Mouse (Mus musculus) kidney, postnatal 0 days (tissue): Measurements from ENCODE around the gene Ihh. TPM values are rescaled to one million over a fixed set of nuclear protein-coding genes. Genes with fewer than 3 reads are reported as not detected.
A peak's percentile ranks its signal among the peaks of the same experiment; 100 is the strongest.

Experiments used
- ATAC-seq: fragments of 200-750 bp; cut with Nextera tagmentation; replicated peaks from 2 replicates; pipeline ENCODE4 v1.8.0; 2017; ENCODE audit warnings: low read depth, moderate number of reproducible peaks, moderate TSS enrichment, moderate library complexity; ENCODE audit not compliant: low FRiP score
- DNase-seq: peaks from one replicate; pipeline ENCODE4 v3.0.0-alpha.2; 2016; ENCODE audit warnings: low spot score
- H3K27ac ChIP-seq: fragments of 300-500 bp; sonication (generic); 2 replicates; pipeline ENCODE4 v1.5.1; 2014; ENCODE audit warnings: mild to moderate bottlenecking
- H3K27me3 ChIP-seq: fragments of 300-500 bp; sonication (generic); 2 replicates; pipeline ENCODE4 v1.6.1; 2014; ENCODE audit warnings: low read length, mixed read lengths; ENCODE audit not compliant: insufficient read depth
- H3K36me3 ChIP-seq: fragments of 300-500 bp; sonication (generic); 2 replicates; pipeline ENCODE4 v1.6.1; 2014; ENCODE audit warnings: low read length, mixed read lengths; ENCODE audit not compliant: insufficient read depth
- H3K4me1 ChIP-seq: fragments of 300-500 bp; sonication (generic); replicated peaks from 2 replicates; pipeline ENCODE4 v1.6.1; 2014; ENCODE audit warnings: antibody characterized with exemption, low read length, mixed read lengths; ENCODE audit not compliant: insufficient read depth
- H3K4me2 ChIP-seq: fragments of 300-500 bp; sonication (generic); 2 replicates; pipeline ENCODE4 v1.6.1; 2014; ENCODE audit warnings: mild to moderate bottlenecking, low read length, moderate library complexity, mixed read lengths
- H3K4me3 ChIP-seq: fragments of 300-500 bp; sonication (generic); replicated peaks from 2 replicates; pipeline ENCODE4 v1.5.1; 2014; ENCODE audit warnings: low read depth, low read length
- H3K9ac ChIP-seq: fragments of 300-500 bp; sonication (generic); 2 replicates; pipeline ENCODE4 v1.6.1; 2014; ENCODE audit warnings: low read depth, low read length
- H3K9me3 ChIP-seq: fragments of 300-500 bp; sonication (generic); replicated peaks from 2 replicates; pipeline ENCODE4 v1.6.1; 2016; ENCODE audit warnings: low read length, inconsistent platforms, mixed read lengths
- CTCF ChIP-seq: IDR thresholded peaks from 2 replicates; pipeline ENCODE4 v1.5.1; 2016; ENCODE audit warnings: antibody characterized with exemption, low read depth, mild to moderate bottlenecking, moderate library complexity
- WGBS: fragments of 180-500 bp; shearing (Covaris S2); extraction: QIAGEN DNeasy Blood & Tissue Kit; methylation state at CpG from one replicate; pipeline ENCODE4 v1.1.7; 2014; 5-methylcytosine and 5-hydroxymethylcytosine counted together
- polyA plus RNA-seq: library from polyadenylated mRNA; unstranded; fragments of >200 nt; fragmentation: Nextera tagmentation; extraction: Ambion mirVana; gene quantifications from 2 replicates; pipeline ENCODE4 v1.2.1, GENCODE M21; 2015

Gene Ihh
- 6.3 and 6.9 TPM in 2 replicates for polyA plus RNA-seq

DNA sequence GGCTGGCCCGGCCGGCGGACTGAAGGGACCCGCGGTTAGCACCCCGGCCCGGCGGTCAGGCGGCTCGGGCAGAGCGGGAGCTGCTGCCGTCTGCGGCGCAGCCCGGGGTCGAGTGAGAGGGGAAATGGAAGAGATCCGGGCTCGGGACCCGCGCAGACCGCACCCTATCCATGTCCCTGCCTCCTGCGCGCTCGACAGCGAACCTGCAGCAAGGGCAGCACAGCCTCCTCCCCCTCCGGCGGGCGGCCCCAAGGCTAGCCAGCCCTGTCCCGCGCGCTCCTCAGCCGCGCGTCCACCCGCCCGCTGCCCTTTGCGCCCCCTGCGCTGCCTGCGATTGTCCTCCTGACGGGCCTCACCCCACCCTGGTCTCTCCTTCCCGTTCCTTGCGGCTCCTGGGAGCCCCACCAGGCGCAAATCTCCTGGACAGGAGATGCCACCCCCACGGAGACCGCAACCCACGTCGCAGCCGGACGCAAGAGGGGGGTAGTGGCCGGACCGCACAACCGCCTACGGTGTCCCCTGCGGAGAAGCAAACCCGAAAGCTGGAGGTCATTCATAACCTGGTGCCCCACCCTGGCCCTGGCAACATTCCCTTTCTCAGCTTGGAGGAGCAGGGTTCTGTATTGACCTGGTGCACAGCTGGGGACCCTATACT, at the start of gene Ihh:
TSS of gene Ihh (minus strand) at position 117 of the 655 bp plus-strand sequence.
- H3K27me3 ChIP-seq, result peaks cover 79% of the 10 kb centered on the region
- peak within 1 kb of the TSS; percentile 45 for H3K9ac ChIP-seq
- peak; percentile 70 for ATAC-seq
- WGBS, result 1% methylated on average over 47 of the region's 55 CpGs
- peaks cover 17% of the 10 kb centered on the region; the same call in 1 of the 2 replicates for H3K4me1 ChIP-seq
- peak within 1 kb of the TSS; percentile 42 for H3K4me3 ChIP-seq
- no peaks in the 10 kb centered on the region for H3K9me3 ChIP-seq
- peak within 1 kb of the TSS; percentile 60 for H3K27ac ChIP-seq
- DNase-seq, result no peak
- H3K4me2 ChIP-seq, result peak within 1 kb of the TSS; percentile 63
- H3K36me3 ChIP-seq, result no peaks in the 10 kb centered on the region
- no peak for TF ChIP-seq CTCF

GRCm38 (mm10) chr1:75001183-75001582, 49.7 kb upstream of the Ihh start:
- no peak for TF ChIP-seq CTCF
- Histone ChIP-seq H3K27ac (no peak overlapping the region), H3K27me3 (no peaks in the 10 kb centered on the region), H3K36me3 (no peaks in the 10 kb centered on the region), H3K9ac (no peak overlapping the region), H3K4me2 (no peak overlapping the region), H3K4me3 (no peak overlapping the region), H3K9me3 (no peaks in the 10 kb centered on the region), H3K4me1 (no peaks in the 10 kb centered on the region)
- WGBS, result 58% methylated on average over 6 of the region's 6 CpGs
- ATAC-seq, result no peak
- no peak for DNase-seq

DNA sequence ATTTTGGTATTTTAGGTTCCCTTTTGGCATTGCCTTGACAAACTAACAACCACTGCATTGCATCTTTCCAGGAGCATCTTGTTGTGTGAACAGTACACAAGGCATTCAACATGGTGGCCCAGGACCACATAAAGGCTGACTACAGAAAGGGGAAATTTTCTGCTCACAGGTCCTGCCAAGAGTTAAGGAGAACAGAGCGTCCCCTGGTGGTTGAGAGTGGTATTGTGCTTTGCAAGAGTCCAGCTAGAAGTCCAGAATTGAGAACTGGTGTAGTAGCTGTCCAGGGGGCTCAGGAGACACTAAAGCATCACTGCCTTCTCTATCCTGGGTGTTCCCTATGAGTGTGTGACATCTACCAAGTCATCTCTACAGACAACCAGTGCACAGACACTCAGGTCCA, 49.0 kb upstream of the Ihh start:
- ATAC-seq (no peak), DNase-seq (peak; percentile 55)
- Histone ChIP-seq H3K9me3 (no peaks in the 10 kb centered on the region), H3K27ac (no peak overlapping the region), H3K4me3 (no peak overlapping the region), H3K27me3 (no peaks in the 10 kb centered on the region), H3K36me3 (no peaks in the 10 kb centered on the region), H3K4me1 (no peaks in the 10 kb centered on the region), H3K4me2 (no peak overlapping the region), H3K9ac (no peak overlapping the region)
- TF ChIP-seq CTCF, result peak; percentile 83
- 0% methylated on average over 1 of the region's 1 CpGs for WGBS

DNA sequence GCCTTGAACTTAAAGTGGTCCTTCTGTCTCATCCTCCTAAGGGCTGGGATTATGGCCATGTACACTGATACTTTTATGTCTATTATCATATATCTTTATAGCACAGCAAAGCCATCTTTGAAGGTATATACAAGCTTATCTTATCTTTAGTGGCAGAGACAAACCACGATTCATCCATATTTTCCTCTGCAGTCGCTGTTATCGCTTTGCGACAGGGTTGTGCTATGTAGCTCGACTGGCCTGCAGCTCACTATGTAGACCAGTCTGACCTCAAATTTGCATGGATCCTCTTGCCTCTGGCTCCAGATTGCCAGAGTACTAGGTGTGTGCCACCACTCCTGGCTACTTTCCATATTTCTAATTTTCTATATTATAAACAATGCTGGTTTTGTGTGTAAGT, 47.7 kb upstream of the Ihh start:
- ATAC-seq (no peak), DNase-seq (no peak)
- no peak overlapping the region for H3K27ac ChIP-seq
- WGBS, result 82% methylated on average over 5 of the region's 5 CpGs
- H3K4me2 ChIP-seq, result no peak overlapping the region
- no peaks in the 10 kb centered on the region for H3K4me1 ChIP-seq
- H3K27me3 ChIP-seq, result no peaks in the 10 kb centered on the region
- no peak overlapping the region for H3K9ac ChIP-seq
- H3K4me3 ChIP-seq, result no peak overlapping the region
- no peaks in the 10 kb centered on the region for H3K36me3 ChIP-seq
- TF ChIP-seq CTCF, result no peak
- no peaks in the 10 kb centered on the region for H3K9me3 ChIP-seq

GRCm38 (mm10) chr1:74997231-74997630, 45.8 kb upstream of the Ihh start:
- TF ChIP-seq CTCF, result no peak
- Histone ChIP-seq H3K4me3 (no peak overlapping the region), H3K9me3 (no peaks in the 10 kb centered on the region), H3K27me3 (no peaks in the 10 kb centered on the region), H3K4me2 (no peak overlapping the region), H3K4me1 (no peaks in the 10 kb centered on the region), H3K36me3 (no peaks in the 10 kb centered on the region), H3K27ac (no peak overlapping the region), H3K9ac (no peak overlapping the region)
- 71% methylated on average over 2 of the region's 2 CpGs for WGBS
- DNase-seq (no peak), ATAC-seq (no peak)

DNA sequence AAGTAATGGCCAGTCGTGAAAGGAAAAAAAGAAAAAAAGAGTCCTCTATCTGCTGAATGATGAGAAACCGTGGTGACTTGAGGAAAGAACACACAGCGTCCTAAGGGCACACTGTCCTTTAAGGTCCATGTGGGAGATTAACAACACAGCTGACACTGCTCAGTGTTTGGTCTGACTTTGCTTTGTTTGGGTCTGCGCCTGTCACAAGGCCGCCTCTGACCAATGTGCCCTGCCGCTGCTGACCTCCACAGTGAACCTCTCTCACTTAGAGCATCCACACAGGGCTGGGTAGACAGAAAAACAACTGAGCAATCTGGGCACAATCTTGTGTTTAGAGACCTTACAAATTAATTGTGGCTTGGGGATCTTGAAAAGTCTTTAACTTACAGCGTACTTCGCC, 25.5 kb upstream of the Ihh start:
- Histone ChIP-seq H3K4me2 (no peak overlapping the region), H3K36me3 (no peaks in the 10 kb centered on the region), H3K4me3 (no peak overlapping the region), H3K9me3 (no peaks in the 10 kb centered on the region), H3K27ac (no peak overlapping the region), H3K27me3 (no peaks in the 10 kb centered on the region), H3K9ac (no peak overlapping the region), H3K4me1 (no peaks in the 10 kb centered on the region)
- no peak for TF ChIP-seq CTCF
- DNase-seq, result no peak
- ATAC-seq, result no peak
- WGBS, result 73% methylated on average over 8 of the region's 8 CpGs

DNA sequence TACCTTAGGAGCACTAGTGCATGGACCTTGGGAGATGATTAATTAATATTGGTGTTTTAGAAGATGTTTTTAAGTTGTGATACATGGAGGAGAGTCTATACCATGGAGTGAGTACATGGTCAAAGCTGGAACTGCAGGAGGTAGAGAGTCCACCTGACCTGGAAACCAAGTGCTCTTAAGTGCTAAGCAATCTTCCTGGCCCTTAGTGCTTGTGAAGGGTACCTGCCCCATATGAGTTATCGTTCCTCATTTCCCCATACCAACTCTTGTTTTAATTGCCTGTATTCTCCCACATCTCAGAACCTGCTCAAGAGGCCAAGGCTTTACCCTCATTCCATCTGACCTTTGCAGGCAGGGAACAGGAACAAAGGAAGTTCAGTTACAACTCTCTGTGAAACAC, 24.5 kb upstream of the Ihh start:
- no peak for TF ChIP-seq CTCF
- H3K36me3 ChIP-seq, result no peaks in the 10 kb centered on the region
- WGBS, result 89% methylated on average over 1 of the region's 1 CpGs
- no peak overlapping the region for H3K9ac ChIP-seq
- H3K27ac ChIP-seq, result no peak overlapping the region
- no peak for DNase-seq
- no peak overlapping the region for H3K4me3 ChIP-seq
- no peaks in the 10 kb centered on the region for H3K4me1 ChIP-seq
- H3K4me2 ChIP-seq, result no peak overlapping the region
- H3K27me3 ChIP-seq, result no peaks in the 10 kb centered on the region
- no peaks in the 10 kb centered on the region for H3K9me3 ChIP-seq
- no peak for ATAC-seq
